Mouse (Mus musculus) intestine, postnatal 0 days (tissue): ENCODE measurements around the gene Nmnat2. TPM values are rescaled to one million over a fixed set of nuclear protein-coding genes. Genes with fewer than 3 reads are reported as not detected.

ENCODE experiments used
- ATAC-seq: fragments of 200-750 bp; cut with Nextera tagmentation; 2 replicates; pipeline ENCODE4 v1.8.0; 2017; ENCODE audit warnings: mild to moderate bottlenecking, moderate TSS enrichment, moderate library complexity
- H3K27ac ChIP-seq: fragments of 300-500 bp; sonication (generic); 2 replicates; pipeline ENCODE4 v1.5.1; 2014; ENCODE audit warnings: mild to moderate bottlenecking, low read depth, low read length, moderate library complexity
- H3K27me3 ChIP-seq: fragments of 300-500 bp; sonication (generic); replicated peaks from 2 replicates; pipeline ENCODE4 v1.6.1; 2014; ENCODE audit warnings: low read length, mixed read lengths; ENCODE audit not compliant: control insufficient read depth, insufficient read depth
- H3K36me3 ChIP-seq: fragments of 300-500 bp; sonication (generic); 2 replicates; pipeline ENCODE4 v1.6.1; 2014; ENCODE audit warnings: mild to moderate bottlenecking, moderate library complexity; ENCODE audit not compliant: control insufficient read depth, insufficient read depth
- H3K4me1 ChIP-seq: fragments of 300-500 bp; sonication (generic); replicated peaks from 2 replicates; pipeline ENCODE4 v1.6.1; 2014; ENCODE audit warnings: antibody characterized with exemption, low read length, mixed read lengths; ENCODE audit not compliant: control insufficient read depth, insufficient read depth
- H3K4me2 ChIP-seq: fragments of 300-500 bp; sonication (generic); replicated peaks from 2 replicates; pipeline ENCODE4 v1.6.1; 2014; ENCODE audit warnings: low read depth, mild to moderate bottlenecking, moderate library complexity
- H3K4me3 ChIP-seq: fragments of 300-500 bp; sonication (generic); 2 replicates; pipeline ENCODE4 v1.5.1; 2014; ENCODE audit warnings: low read depth, low read length
- H3K9ac ChIP-seq: fragments of 300-500 bp; sonication (generic); 2 replicates; pipeline ENCODE4 v1.6.1; 2014; ENCODE audit warnings: mild to moderate bottlenecking, low read depth, low read length
- H3K9me3 ChIP-seq: fragments of 300-500 bp; sonication (generic); 2 replicates; pipeline ENCODE4 v1.6.1; 2016; ENCODE audit warnings: mixed run types; ENCODE audit not compliant: control insufficient read depth
- CTCF ChIP-seq: sonication (generic); IDR thresholded peaks from 2 replicates; pipeline ENCODE4 v1.5.1; 2016; ENCODE audit warnings: low read depth, mild to moderate bottlenecking, control low read depth, antibody characterized with exemption, moderate library complexity
- WGBS: fragments of 180-500 bp; shearing (Covaris S2); extraction: QIAGEN DNeasy Blood & Tissue Kit; methylation state at CpG from one replicate; pipeline ENCODE4 v1.1.7; 2014; 5-methylcytosine and 5-hydroxymethylcytosine counted together
- polyA plus RNA-seq: library from polyadenylated mRNA; unstranded; fragments of >200 nt; fragmentation: Nextera tagmentation; extraction: Ambion mirVana; gene quantifications from 2 replicates; pipeline ENCODE4 v1.2.1, GENCODE M21; 2015

Nmnat2 gene
- polyA plus RNA-seq, 1 experiment from 2014 or later: 1.1 TPM

- WGBS: 79% methylated on average over 3 of the region's 3 CpGs
- Histone ChIP-seq H3K27ac (no peak overlapping the region), H3K36me3 (no peaks in the 10 kb centered on the region), H3K27me3 (no peaks in the 10 kb centered on the region), H3K4me1 (no peaks in the 10 kb centered on the region), H3K4me3 (no peak overlapping the region), H3K9ac (no peak overlapping the region), H3K4me2 (no peak overlapping the region), H3K9me3 (no peaks in the 10 kb centered on the region)
- no peak for TF ChIP-seq CTCF
- ATAC-seq: no peak
Measured at GRCm38 (mm10) chr1:153163831-153164230, 209.0 kb downstream of the Nmnat2 start.

- TF ChIP-seq CTCF: no peak
- Histone ChIP-seq H3K36me3 (no peaks in the 10 kb centered on the region), H3K4me3 (no peak overlapping the region), H3K27me3 (no peaks in the 10 kb centered on the region), H3K4me1 (no peaks in the 10 kb centered on the region), H3K9ac (no peak overlapping the region), H3K4me2 (no peak overlapping the region), H3K27ac (no peak overlapping the region), H3K9me3 (no peaks in the 10 kb centered on the region)
- ATAC-seq: no peak
- 81% methylated on average over 5 of the region's 5 CpGs for WGBS
Measured at GRCm38 (mm10) chr1:153168293-153168692, 213.5 kb downstream of the Nmnat2 start.

Other genes starting within 250 kb of the Nmnat2 start
- gene Apobec4, start 204.4 kb upstream of the Nmnat2 start, polyA plus RNA-seq: not detected in 2 replicates
- 39.4 and 43.5 TPM in 2 replicates for gene Rgl1, start 188.6 kb upstream of the Nmnat2 start, polyA plus RNA-seq
- 460 and 468 TPM in 2 replicates for gene Arpc5, start 188.5 kb upstream of the Nmnat2 start, polyA plus RNA-seq
- 9.1 and 9.7 TPM in 2 replicates for gene Ncf2, start 154.8 kb upstream of the Nmnat2 start, polyA plus RNA-seq
- gene Smg7, start 52.3 kb upstream of the Nmnat2 start, polyA plus RNA-seq: 11.4 and 12.3 TPM in 2 replicates
- gene Lamc2, start 231.5 kb downstream of the Nmnat2 start, polyA plus RNA-seq: 3.3 and 3.6 TPM in 2 replicates